ENCODE assay signal across 8 mouse cellular contexts in the genomic region with DNA sequence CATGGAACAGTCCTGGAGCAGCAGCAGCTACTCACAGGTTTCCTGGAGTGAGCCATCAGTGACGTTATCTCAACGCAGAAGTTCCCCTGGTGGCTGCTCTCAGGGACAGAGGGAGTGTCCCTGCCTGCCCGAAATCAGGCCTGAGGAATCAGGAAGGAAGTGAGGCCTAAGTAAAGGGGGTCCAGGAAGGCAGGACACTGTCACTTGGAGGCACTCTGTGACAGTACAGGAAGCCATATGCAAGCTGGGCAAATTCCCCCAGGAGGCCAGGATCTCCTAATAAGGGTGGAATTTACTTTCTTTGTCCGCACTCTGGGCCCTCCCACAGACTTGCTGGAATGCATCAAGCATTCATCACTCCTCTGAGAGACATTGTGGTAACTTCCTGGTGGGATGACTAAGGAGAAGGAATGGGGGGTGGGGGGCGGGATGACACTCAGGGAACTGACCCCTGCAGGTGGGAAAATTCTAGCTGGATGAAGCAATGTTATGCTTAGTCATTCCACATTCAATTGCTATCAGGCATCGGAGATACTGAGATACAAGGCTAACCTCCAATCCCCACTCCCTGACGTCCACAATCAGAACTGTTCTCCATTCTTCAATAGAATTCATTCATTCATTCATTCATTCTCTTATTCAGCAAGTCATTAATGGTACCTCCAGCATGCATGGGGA.
DNase-seq lines count a peak whose midpoint lies in the region; ATAC-seq and TF ChIP-seq lines count a peak whose summit lies in the region.

No protein-coding gene starts in this region.

- H3K27me3 ChIP-seq in limb, embryonic 11.5 days (ENCODE audit: control insufficient read depth, insufficient read depth, low read length): no peaks in the 10 kb centered on the region
- no peaks in the 10 kb centered on the region for H3K27me3 ChIP-seq in midbrain, postnatal 0 days (ENCODE audit: insufficient read depth, low read length)

- no peak for TF ChIP-seq CTCF in midbrain, postnatal 0 days (IDR thresholded peaks at IDR 0.05)

- no peaks in the 10 kb centered on the region for H3K36me3 ChIP-seq in limb, embryonic 11.5 days (ENCODE audit: control insufficient read depth, insufficient read depth, low read length)
- no peaks in the 10 kb centered on the region for H3K36me3 ChIP-seq in midbrain, postnatal 0 days (ENCODE audit: insufficient read depth, low read length)

- no peaks in the 10 kb centered on the region for H3K9me3 ChIP-seq in limb, embryonic 11.5 days (ENCODE audit: control insufficient read depth, low read length)
- H3K9me3 ChIP-seq in midbrain, postnatal 0 days (ENCODE audit: low read length): no peaks in the 10 kb centered on the region

- WGBS in limb, embryonic 11.5 days: 54% methylated on average over 7 of the region's 7 CpGs
- WGBS in midbrain, postnatal 0 days: 38% methylated on average over 7 of the region's 7 CpGs

- H3K4me3 ChIP-seq in limb, embryonic 11.5 days (ENCODE audit: low read depth, low read length): no peak overlapping the region
- H3K4me3 ChIP-seq in midbrain, postnatal 0 days (ENCODE audit: low read depth, low read length): no peak overlapping the region

- H3K4me2 ChIP-seq in limb, embryonic 11.5 days (ENCODE audit: low read depth, severe bottlenecking): no peak overlapping the region
- no peak overlapping the region for H3K4me2 ChIP-seq in midbrain, postnatal 0 days (ENCODE audit: low read depth, low read length, poor library complexity, severe bottlenecking)

- intact Hi-C loops in heart, postnatal 36 days (cut with DNase I): loop anchor here (1.0 kb wide), 1 partner anchor 27 kb away; no protein-coding TSS in a partner anchor

- H3K27ac ChIP-seq in limb, embryonic 11.5 days (replicated peaks; ENCODE audit: low read depth, low read length): no peak overlapping the region
- H3K27ac ChIP-seq in midbrain, postnatal 0 days (ENCODE audit: low read depth, low read length): no peak overlapping the region

- peak; percentile 100 for DNase-seq in R1 (ENCODE audit: low read depth, low spot score)
- DNase-seq in embryo, embryonic 11 days: peak; percentile 82
- DNase-seq in heart, postnatal 36 days: peak; percentile 37 to 48
- peak; percentile 24 for DNase-seq in limb, embryonic 11.5 days (ENCODE audit: low spot score)
- DNase-seq in midbrain, postnatal 0 days (ENCODE audit: low spot score): peak; percentile 24
- DNase-seq in T-cell, adult 2 months (ENCODE audit: low spot score): no peak
- DNase-seq in spleen, postnatal 14 days (ENCODE audit: low spot score in 2 of 2): no peak
- DNase-seq in layer of hippocampus, postnatal 25 days (ENCODE audit: extremely low spot score in 1 of 2, low spot score in 1 of 2): no peak

- H3K9ac ChIP-seq in limb, embryonic 11.5 days (ENCODE audit: low read length): no peak overlapping the region
- H3K9ac ChIP-seq in midbrain, postnatal 0 days (replicated peaks; ENCODE audit: low read length, poor library complexity, severe bottlenecking): no peak overlapping the region

- H3K4me1 ChIP-seq in limb, embryonic 11.5 days (ENCODE audit: control insufficient read depth, insufficient read depth, low read length): no peaks in the 10 kb centered on the region
- H3K4me1 ChIP-seq in midbrain, postnatal 0 days (ENCODE audit: insufficient read depth, low read length): peaks cover 9% of the 10 kb centered on the region; the same call in 1 of the 2 replicates

- peak; percentile 5; the same call in 1 of the 2 replicates for ATAC-seq in limb, embryonic 11.5 days (ENCODE audit: insufficient number of reproducible peaks, low FRiP score, low TSS enrichment, low read depth)
- no peak for ATAC-seq in midbrain, postnatal 0 days (ENCODE audit: low FRiP score)

Comparison
In these comparisons a context has a peak if more than half of its experiments do, and no peak if none do; other contexts are left out.
1. DNase-seq: peak in R1 (single experiment), embryo, embryonic 11 days (single experiment), heart, postnatal 36 days (2 of 2), limb, embryonic 11.5 days (single experiment) and midbrain, postnatal 0 days (single experiment); none in T-cell, adult 2 months (single experiment), spleen, postnatal 14 days (0 of 2) and layer of hippocampus, postnatal 25 days (0 of 2).